Mouse (Mus musculus): ENCODE measurements around the gene Gata3.

Gata3 gene

DNA sequence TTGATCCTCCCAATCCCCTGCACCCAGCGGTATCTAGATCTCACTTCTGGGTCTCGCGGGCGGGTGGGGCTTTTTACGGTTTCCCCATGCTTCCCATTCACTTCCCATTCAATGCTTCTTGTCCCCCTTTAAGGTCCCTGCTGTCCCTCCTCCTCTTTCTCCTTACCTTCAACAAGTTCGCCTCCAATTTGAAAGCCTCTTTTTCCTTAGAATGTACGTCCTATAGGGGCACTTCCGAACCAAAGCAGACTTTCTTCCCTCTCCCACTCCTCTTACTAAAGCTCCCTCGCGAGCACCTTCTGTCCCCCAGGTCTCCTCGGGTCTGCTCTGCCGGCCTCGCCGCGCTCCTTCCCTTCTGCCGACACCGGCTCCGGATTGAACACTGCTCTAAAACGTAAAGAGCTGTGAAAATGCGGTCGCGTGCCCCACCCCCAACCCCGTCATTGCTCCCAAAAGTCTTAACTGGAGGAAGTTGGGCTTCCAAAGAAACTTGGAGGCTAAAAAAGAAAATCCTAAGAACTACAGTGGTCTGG is at the start of gene Gata3:
Gata3 (minus strand) TSS at position 384 of the 533 bp plus-strand sequence.
- DNase-seq (ENCODE audit: low spot score): no peak

DNA sequence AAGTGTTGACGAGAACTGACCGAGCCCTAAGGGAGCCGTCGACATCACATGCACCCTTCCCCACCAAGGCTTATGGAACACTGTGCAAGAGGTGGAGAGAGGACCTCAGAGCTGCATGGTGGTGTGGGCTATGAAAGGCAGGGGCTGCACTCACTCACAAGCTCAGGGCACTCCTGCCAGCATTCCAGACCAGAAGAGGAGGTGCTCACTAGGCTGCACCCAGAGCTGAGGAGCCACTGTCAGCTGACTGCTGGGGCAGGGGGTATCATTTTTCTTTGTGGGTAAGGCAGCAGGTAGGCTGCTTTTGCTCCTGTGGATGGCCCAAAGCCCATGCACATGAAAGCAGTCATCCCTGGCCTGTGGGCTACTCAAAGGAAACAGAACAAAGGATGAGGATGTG is 49.4 kb upstream of the Gata3 start:
- no peak for DNase-seq (ENCODE audit: low spot score)

DNA sequence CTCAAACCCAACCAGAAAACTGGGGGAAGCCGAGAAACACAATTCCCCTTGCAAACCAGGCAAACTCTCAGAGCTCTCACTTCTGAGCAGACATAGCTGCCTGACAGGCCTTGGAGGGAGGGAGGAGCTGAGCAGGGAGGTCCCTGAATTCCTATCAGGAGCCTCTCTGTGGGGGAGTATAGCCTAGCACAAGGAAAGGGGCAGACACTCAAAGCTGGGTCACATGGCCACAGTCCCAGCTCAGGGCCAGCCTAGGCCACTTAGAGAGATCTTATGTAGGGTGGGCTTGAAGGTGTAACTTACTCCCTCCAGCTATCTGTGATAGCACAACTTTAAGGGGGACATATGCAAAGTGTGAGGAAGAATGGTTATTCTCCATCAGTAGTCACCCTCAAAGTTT is 46.1 kb upstream of the Gata3 start:
- no peak for DNase-seq (ENCODE audit: low spot score)

DNA sequence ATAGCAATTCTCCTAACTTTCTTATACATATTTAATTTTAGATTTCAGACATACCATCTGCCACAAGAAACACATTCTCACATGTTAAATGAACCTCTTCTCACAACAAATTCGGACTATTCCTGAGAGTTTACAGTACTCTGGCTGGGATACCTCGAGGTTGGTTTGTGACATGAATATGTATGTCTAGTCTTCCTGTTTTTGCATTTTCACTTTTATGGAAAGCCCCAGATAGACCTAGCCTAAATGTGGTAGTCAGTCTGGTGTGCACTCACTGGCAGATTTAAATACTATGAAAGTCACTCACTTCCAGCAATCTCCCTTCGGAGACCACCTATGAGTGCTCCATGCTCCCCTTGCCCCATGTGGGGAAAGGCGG is 37.1 kb upstream of the Gata3 start:
- DNase-seq (ENCODE audit: low spot score): no peak

DNA sequence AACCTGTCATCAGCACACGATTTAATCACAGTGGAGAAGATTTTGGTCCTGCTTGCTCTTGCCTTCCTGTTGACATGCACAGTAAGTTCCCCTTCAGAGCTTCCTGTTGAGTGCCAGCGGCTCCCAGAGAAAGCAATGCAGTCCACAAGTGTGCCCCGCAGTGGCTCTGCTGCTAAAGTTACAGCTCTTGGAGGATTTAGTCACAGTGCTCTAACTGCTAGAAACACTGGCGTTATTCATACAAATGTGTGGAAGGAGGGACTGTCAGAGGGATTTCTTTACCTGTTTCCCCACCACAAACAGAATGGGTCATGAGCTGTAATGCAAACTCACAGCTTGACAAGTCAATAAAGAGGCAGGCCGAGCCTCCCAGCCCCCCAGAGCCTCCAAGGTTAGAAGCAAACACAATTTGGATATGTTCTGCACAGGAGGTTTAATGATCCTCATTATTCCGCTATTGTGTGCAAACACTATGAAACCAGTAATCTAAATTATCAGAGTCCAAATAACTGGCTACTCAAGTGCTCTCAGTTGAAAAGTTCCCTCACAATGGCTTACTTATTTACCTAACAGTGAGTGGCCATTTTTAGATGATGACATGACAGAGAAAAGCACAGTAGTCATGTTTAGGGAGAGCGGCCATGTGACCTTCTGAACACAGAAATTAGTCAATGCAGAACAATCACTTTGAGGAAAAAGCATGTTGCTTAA is 36.5 kb upstream of the Gata3 start:
- no peak for DNase-seq (ENCODE audit: low spot score)

DNA sequence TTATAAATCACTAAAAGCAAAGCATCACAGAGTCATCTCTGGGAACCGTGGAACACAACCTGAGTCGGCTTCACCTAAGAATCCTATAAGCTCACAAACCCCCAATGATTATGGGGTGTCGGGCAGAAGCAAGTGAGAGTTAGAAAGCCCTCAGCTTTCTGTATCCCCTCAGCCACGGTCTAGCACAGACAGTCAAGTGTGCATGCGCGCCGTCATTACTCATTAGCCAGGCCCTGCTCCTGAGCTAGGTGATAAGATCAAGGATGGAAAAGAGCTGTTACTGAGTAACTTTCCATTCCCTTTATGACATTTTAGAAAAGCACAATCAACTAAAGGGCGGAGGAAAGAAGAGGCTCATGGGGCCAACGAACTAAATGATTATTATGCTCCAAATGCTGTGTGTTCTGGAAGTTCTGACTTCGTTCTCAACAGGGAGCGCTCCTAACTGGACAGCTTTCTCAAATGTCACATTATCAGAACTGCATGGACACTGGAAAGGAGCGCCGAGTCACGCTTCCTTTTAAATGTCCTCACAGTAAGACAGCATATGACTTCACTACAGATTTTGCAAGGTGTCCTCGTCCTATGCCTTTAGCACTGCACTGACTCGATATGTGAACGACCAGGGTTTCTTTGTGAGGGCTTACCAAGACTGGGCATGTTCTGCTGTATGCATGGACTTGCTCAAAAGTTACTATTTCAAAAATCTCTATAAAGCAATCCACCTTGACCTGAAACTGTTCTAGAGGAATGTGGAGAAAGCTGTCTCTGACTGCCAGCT is 29.0 kb upstream of the Gata3 start:
- DNase-seq (ENCODE audit: low spot score): no peak

DNA sequence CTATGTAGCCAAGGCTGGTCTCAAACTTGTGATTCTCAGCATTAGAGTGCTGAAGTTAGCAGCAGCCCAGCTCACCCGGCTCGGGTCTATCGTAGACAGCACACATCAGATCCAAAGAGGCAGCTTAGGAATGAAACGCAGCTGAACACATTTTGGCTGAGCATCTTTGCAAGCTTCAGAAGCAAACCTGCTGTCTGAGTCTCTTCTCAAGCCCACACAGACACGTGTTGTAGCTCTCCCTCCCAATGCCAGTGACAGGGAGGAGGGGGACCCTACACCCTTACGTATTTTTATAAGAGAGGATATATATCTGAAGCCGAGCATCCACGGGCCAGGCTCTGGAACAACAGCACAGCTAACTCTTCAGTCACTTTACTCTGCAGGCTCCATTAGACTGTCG is 27.8 kb upstream of the Gata3 start:
- DNase-seq (ENCODE audit: low spot score): no peak

DNA sequence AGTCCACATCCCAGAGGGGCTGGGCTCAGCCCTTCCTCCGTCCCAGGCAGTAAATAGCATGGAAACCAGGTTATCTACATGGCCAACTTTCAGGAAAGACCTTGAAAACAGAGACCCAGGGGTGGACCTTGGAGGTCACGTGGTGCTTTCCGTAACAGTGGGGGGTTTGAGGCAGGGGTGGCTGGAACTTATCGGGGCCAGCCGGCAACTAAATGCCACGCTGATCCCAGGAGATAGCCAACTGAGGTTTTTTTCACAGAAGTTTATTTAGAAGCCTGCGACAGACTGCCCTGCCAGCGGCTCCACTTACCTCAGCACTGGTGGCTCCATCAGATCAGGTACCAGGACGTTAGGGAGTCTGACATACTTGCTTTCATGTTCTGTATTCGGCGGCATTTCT is 16.2 kb upstream of the Gata3 start:
- no peak for DNase-seq (ENCODE audit: low spot score)

DNA sequence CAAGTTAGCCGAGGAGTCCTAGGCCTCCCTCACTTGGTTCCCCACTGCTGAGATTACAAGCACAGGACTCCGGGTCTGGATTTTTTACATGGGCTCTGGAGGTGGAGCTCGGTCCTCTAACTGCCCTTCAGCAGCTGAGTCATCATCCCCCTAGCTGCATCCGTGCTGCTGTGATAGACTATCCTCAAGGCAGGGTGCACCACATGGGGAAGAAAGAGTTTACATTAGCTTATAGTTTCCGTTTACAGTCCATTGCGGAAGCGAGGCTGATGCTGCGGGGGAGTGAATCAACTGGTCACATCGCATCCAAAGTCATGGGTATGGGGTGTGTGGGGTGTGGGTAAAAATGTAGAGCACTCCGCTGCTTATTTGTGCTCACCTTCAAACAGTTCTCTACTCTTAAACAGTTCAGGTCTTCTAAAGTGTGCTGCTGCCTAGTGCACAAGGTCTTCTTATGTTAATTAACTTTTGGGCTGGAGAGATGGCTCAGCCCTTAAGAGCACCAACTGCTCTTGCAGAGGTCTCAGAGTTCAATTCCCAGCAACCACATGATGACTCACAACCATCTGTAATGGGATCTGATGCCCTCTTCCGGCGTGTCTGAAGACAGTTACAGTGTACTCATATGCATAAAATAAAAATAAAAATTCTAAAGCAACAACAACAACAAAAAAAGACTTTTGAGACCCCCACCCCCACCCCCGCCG is 14.2 kb upstream of the Gata3 start:
- no peak for DNase-seq (ENCODE audit: low spot score)

DNA sequence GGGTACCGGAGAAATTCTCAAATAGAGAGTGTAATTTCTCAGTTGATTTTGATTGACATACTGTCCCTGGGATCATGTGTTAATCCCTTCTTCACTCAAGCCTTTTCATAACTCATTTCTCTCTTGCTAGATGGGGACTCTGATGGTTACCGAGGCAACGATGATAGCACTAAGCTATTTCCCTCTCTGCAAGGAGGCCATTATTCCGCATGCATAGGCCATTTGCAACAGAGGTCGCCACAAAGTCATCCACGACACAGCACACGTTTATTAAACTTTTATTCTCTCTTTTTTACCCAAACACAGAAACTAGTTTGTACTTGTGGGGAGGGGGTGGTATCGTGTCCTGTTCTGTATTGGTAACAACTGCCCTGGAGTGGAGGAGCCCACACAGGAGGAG is 8.0 kb upstream of the Gata3 start:
- DNase-seq (ENCODE audit: low spot score): no peak

DNA sequence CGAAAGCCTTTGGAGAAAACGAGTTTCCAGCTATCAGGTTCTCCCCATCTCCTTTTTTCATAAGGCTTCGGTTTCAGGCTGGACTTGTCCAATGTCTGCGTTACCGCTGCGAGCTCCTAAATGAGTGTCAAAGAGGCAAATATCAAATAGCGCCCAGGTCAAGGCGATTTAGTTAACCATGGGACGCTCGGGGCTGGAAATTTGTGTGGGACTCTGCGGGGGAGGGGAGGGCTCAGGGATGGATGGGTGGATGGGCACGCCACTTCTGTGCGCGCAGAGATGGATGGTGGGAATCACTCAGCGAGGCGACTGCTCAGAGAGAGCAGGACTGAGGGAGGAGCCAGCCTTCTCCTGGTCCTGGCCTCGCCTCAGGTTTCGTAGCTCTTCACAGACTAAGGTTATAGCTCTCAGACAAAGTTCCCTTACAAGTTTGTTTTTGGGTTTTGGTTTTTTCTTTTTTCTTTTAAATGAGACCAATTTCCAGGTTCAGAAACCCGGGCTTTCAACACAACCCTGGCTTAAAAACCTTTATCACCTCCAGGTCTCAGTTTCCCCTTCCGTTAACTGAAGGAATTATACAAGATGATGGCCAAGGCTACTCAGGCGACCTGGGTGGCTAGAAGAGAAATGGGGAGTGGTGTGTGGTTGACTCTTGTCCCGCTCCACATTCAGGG is 6.4 kb upstream of the Gata3 start:
- no peak for DNase-seq (ENCODE audit: low spot score)

DNA sequence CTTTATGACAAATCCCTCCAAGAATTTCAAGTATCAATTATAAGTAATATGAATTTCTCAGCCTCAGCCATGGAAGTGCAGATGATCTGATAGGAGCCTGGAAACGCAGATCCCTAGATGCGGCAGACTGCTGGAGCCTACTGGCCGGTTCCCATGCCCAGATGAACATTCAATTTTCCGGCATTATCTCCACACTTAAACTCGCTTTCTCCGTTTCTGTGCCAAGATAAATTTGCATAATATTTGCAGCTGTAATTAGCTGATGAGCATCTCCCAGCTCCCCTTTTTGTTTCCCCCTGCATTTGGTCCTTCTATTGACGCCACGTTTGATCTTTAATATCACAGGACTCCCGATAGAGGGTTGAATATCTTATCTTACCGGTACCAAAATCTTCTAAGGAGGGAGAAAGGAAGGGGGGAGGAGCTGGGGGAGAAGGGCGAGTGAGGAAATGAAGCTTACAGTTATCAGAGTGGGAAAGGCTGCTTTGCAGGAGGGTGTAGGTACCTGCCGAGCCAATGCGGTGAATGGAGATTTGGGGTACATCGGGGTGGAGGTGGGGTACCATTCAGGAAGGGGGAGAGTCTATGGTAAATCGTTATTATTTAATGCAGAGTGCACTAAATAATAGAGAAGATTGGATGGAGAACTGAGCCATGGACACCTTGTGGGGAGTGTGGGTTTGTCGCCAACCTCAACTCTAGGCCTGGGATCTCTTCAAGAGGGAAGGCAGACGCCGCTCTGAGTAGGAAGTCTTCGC is 5.2 kb upstream of the Gata3 start:
- DNase-seq (ENCODE audit: low spot score): no peak

DNA sequence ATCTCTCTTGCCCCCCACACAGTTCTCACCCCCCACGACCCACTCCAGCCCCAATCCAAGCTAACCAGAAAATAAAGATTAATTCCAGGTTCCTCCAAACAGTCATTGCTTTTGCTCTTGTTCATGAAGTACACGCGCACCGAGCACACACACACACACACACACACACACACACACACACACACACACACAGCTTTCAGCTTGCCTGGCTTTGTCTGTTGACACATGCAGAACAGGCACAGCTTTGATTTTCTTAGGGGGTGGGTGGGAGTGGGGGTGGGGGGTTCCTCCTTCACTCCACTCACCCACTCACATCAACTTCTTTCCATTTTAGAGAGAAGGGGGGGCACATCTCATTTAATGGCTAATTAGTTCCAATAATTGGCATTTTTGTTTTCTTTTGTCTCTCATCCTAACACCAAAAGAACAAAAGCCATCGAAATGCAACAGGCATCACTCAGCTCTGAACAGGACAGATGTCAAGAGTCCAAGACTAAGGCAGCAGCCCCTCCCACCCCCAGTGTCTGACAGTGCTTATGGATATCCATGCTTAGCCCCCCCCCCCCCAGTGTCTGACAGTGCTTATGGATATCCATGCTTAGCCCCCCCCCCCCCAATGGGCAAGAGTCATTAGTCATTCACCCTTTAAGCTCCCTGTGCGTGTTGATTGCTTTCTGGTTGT is 3.6 kb upstream of the Gata3 start:
- no peak for DNase-seq (ENCODE audit: low spot score)

DNA sequence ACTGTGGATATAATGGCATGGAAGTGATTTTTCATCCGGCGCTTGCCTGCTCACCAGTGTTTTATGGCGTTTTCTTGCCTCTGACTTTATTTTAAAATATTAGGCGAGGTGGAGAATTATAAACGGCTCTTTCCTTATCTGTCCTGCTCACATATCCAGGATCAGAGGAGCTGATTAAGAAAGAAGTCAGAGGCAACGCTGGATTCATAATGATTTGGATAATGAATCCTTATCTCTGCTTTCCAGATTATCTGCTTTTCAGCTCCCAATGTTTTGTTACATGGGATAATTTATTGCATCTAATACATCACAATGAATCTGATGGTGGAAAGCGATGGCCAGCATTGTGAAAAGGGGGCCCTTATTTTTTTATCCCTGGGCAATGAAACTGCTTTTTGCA is 2.7 kb upstream of the Gata3 start:
- DNase-seq (ENCODE audit: low spot score): no peak

DNA sequence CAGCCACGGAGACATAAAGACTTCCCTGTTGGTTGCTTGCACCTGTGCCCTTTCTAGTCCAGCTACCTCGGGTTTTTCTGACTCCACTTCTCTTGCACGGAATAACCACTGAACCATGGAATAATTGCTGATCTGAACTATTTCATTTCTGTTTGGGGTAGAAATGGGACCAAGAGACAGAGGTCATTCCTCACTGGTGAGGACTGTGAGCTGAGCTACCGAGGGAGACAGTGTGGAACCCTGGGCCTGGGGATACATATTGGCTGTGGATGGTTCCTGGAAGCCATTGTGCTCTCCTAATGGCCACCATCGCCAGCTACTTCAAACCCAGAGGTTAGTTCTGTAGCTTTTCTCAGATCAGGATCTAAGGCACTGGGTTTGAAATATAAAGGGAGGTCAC is 1.1 kb upstream of the Gata3 start:
- DNase-seq (ENCODE audit: low spot score): no peak

DNA sequence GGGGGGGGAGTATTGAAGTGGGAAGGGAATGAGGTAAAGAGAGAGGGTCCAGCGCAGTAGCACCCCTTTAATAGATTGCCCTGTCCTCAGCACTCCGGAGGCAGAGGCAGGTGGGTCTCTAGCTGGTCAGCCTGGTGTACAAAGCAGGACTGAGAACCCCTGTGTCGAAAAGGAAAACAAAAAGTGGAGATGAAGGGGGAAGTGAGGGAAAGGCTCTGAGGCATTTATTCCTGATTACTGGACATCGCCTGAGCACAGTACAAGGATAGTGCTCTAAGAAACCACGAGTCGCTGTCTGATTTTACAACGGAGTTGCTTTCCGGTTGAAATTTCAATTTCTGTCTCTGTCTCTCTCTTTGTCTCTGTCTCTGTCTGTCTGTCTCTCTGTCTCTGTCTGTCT is 417 bp upstream of the Gata3 start:
- DNase-seq (ENCODE audit: low spot score): no peak

DNA sequence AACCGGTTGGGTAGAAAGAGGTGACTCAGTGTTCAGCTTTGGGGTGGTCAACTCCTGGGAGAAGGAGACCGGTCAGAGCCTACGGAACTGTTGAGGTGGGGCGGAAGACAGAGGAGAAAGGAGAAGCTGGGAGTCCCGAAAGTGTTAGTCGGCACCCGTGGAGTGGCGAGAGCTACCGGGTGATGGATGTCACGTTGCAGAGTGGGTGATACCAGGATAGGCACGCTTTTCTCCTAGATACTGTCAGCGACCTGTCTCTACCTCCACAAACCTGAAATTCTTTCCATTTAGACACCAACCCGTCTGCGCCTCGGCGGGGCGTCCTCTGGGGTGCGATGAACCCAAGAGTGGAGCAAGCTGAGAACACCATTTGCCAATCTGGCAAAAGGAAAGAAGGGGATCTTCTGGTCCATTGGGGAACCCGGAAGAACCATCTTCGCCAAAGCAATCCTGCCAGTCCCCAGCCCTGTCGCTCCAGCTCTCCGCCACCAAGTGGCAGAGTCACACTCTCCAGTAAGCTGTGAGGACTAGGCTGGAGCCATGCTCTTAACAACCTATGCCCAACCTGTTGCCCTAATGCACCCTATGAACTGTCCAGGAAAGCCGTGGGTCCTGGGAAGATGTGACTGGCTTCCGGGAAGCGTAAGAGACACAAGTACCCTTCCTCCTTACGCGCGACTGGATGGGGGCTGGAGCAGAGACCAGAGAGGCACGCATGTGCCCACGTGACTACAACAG is 752 bp downstream of the Gata3 start, which contains the start of gene 9230102O04Rik:
9230102O04Rik (minus strand) TSS at position 628 of the 738 bp plus-strand sequence.
- DNase-seq (ENCODE audit: low spot score): no peak

DNA sequence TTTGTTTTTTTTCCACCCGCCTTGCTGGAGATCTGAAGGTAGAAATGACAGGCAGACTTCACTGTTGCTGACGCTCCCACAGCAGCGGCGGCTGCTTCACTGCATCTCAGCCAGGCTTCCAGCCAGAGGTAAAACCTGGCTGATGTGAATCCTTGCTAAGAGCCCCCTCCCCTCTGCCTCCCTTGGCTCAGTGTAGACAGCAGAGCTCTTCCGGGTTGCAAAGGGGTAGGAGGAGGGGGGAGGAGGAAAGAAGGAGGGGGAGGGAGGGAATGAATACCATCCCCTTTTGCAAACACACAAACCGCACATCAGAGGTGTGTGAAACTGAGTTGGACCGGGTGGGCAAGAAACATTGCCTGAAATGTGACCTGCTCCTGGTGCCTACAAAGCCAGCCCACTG is 2.2 kb downstream of the Gata3 start:
- DNase-seq (ENCODE audit: low spot score): no peak

DNA sequence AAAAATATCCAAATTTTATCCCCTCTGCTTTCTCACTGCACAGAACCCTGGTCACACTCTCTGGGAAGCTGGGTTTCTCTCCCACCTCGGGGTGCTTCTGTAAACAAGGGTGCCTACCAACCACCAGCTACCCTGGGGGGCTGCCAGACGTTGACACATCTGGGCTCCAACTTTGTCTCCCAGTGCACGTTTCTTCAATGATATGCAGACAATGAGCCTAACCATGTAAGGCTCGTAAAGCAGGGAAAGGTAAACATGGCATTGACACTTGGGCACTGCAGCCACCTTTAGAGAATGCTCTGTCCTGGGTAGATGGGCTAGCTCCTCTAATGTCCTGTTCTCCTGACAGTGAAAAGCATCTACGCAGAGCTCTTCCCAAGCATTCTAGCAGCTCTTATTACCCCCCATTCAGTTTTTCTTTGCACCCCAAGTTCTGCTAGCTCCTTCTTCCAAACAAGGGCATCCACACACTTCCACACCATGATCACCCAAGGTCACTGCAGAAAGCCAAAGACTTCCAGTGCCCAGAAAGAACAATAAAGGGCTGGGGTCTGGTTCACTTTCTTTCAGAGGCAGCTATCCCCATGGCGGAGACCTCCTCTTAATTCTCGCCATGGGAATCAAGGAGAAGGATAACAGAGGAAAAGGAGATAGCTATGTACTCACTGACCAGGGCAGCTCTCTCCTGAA is 2.8 kb downstream of the Gata3 start:
- no peak for DNase-seq (ENCODE audit: low spot score)

DNA sequence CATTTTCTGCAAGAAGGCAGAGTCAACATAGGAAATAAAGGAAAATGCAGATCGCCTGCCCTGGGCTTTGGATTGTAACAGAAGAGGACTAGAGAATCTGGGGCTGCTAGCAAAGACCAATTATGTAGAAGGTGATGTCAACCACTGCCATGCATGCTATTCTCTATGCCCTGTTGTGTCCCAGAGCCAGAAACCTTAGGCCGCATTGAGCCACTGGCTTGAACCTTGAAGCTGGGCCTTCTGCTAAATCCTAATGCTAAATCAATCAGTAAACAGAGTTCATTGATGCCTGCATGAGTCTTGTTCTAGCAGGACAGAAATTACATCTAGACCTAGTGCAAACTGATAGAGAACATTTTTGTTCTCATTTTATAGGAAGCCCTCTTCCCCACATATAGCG is 3.8 kb downstream of the Gata3 start:
- DNase-seq (ENCODE audit: low spot score): no peak

Data from layer of hippocampus, adult 9-10 months (tissue).